Mouse (Mus musculus): ENCODE measurements around the gene 6430548M08Rik.

- peak; percentile 82; the same call in 1 of the 2 replicates for TF ChIP-seq CTCF (IDR thresholded peaks at IDR 0.05; ENCODE audit: borderline replicate concordance, control insufficient read depth, extremely low read depth, insufficient read depth, low read length, poor library complexity)
- TF ChIP-seq POLR2A (IDR thresholded peaks at IDR 0.05; ENCODE audit: control insufficient read depth, extremely low read depth, insufficient read depth, low read length, poor library complexity), result no peak
Observed at GRCm38 (mm10) chr8:120071684-120072083, 42.3 kb upstream of the 6430548M08Rik start.

Data from thymus, adult 2 months (tissue).